Mouse (Mus musculus): Measurements from ENCODE around the gene Stox2. TPM values are rescaled to one million over a fixed set of nuclear protein-coding genes. Genes with fewer than 3 reads are reported as not detected.
A peak's percentile ranks its signal among the peaks of the same experiment; 100 is the strongest.

The Stox2 gene
- polyA plus RNA-seq, 1 experiment from 2014 or later = 7.4 TPM

DNA sequence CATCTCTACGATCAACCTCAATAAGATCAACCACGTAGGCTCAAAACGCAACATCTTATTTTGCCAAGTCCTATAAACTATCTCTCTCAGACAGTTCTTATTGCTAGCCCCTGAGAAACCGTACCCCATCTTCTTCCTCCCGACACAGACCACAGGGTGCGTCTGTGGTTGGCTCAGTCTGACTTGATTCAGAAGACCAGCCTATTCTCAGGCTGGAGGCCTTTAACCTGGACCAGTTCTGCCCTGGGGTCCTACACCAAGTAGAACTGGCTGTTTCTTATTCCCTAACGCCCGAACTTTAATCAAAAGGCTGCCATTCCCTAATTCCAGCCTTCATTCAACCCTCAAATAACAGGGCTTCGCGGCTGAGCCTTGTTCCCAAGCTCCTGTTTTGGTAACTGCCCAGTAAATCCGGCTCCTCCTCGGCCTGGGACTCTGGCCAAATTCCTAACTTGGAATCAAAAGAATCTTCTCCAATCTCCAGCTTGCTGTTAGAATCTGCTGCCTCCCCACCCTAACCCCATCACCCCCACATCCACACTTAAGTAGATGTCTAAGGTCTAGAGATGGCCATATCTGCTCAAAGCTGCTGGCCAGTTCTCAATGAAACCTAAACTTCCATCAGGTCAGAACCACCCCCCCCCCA, 91.5 kb downstream of the Stox2 start:
- Histone ChIP-seq H3K9me3 (ENCODE audit: low read length) (no peaks in the 10 kb centered on the region), H3K4me1 (ENCODE audit: insufficient read depth, low read depth, low read length) (peaks cover 4% of the 10 kb centered on the region; the same call in 1 of the 2 replicates), H3K27me3 (replicated peaks; ENCODE audit: insufficient read depth, low read length) (no peaks in the 10 kb centered on the region), H3K4me2 (replicated peaks; ENCODE audit: low read depth, low read length) (no peak overlapping the region), H3K27ac (ENCODE audit: low read length) (no peak overlapping the region), H3K36me3 (ENCODE audit: insufficient read depth, low read length) (no peaks in the 10 kb centered on the region), H3K4me3 (ENCODE audit: low read depth, low read length) (no peak overlapping the region), H3K9ac (replicated peaks; ENCODE audit: low read depth) (no peak overlapping the region)
- WGBS = 59% methylated on average over 12 of the region's 12 CpGs
- TF ChIP-seq EP300 (IDR thresholded peaks at IDR 0.05) (no peak), CTCF (IDR thresholded peaks at IDR 0.05) (no peak)
- ATAC-seq = peak; percentile 35; the same call in 1 of the 2 replicates
- DNase-seq (ENCODE audit: low spot score) = peak; percentile 71

DNA sequence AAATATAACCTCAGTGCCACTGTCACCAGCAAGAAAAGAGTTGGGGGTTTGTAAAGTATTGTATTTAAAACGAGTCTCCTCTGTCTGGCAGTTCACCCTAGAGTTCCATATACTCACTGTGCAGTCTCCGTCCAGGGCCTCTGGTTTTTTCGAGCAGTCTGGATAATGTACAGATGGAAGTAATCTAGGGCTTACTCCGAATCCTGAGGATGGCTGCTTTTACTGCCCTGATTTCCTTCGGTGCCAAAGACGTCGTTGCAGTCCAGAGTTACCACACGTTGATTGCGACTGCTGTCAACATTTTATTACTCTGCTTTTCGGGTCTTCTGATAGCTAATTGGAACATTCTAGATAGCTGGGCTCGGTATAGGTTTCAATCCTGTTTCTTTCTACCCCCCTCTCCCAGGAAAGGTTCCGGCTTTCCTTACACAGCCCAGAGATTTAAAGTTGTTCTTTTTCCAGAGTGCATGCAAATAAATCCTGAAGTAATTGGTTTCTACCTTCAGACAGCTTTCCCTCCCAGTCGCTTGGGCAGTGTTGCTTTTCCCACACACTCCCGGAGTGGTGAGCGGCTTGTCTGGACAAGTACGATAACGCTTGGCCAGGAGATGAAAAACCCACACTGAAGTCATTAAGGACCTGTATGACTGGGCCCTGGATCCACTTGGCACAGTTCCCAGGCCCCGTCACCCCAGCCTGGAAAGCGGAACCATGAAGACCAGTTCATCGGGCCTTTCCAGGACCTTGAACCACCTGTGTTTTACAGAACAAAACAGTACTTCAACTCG, 94.1 kb downstream of the Stox2 start:
- no peak overlapping the region for H3K4me2 ChIP-seq (replicated peaks; ENCODE audit: low read depth, low read length)
- DNase-seq (ENCODE audit: low spot score) = peak; percentile 31
- H3K9ac ChIP-seq (replicated peaks; ENCODE audit: low read depth) = no peak overlapping the region
- H3K9me3 ChIP-seq (ENCODE audit: low read length) = no peaks in the 10 kb centered on the region
- H3K4me3 ChIP-seq (ENCODE audit: low read depth, low read length) = no peak overlapping the region
- WGBS = 50% methylated on average over 21 of the region's 21 CpGs
- H3K27ac ChIP-seq (ENCODE audit: low read length) = no peak overlapping the region
- no peak for ATAC-seq
- peaks cover 4% of the 10 kb centered on the region; the same call in 1 of the 2 replicates for H3K4me1 ChIP-seq (ENCODE audit: insufficient read depth, low read depth, low read length)
- no peaks in the 10 kb centered on the region for H3K36me3 ChIP-seq (ENCODE audit: insufficient read depth, low read length)
- H3K27me3 ChIP-seq (replicated peaks; ENCODE audit: insufficient read depth, low read length) = no peaks in the 10 kb centered on the region
- TF ChIP-seq CTCF (IDR thresholded peaks at IDR 0.05) (no peak), EP300 (IDR thresholded peaks at IDR 0.05) (no peak)

DNA sequence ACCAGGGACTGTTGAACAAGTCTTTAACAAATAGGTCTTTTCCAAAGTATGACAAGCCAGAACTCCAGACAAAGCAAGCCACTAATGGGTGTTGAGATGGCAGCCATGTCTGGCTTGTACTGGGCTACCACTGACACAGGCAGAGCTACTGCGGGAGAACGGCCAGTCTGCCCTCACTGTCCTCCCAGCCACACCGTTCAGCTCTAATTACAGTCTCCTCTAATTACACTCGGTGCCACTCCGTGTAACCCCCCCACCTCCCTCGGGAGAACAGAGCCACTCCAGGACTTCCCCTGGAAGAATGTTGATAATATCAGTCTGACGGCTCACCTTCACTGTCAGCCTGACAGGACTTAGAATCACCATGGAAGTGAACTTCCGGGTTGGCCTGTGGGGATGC, 97.1 kb downstream of the Stox2 start:
- Histone ChIP-seq H3K9me3 (ENCODE audit: low read length) (no peaks in the 10 kb centered on the region), H3K27ac (ENCODE audit: low read length) (no peak overlapping the region), H3K9ac (replicated peaks; ENCODE audit: low read depth) (no peak overlapping the region), H3K4me3 (ENCODE audit: low read depth, low read length) (no peak overlapping the region), H3K4me2 (replicated peaks; ENCODE audit: low read depth, low read length) (no peak overlapping the region), H3K27me3 (replicated peaks; ENCODE audit: insufficient read depth, low read length) (no peaks in the 10 kb centered on the region), H3K4me1 (ENCODE audit: insufficient read depth, low read depth, low read length) (no peaks in the 10 kb centered on the region), H3K36me3 (ENCODE audit: insufficient read depth, low read length) (no peaks in the 10 kb centered on the region)
- ATAC-seq = no peak
- 42% methylated on average over 8 of the region's 8 CpGs for WGBS
- TF ChIP-seq CTCF (IDR thresholded peaks at IDR 0.05) (no peak), EP300 (IDR thresholded peaks at IDR 0.05) (no peak)
- DNase-seq (ENCODE audit: low spot score) = no peak

GRCm38 (mm10) chr8:47347809-47348208, 98.4 kb downstream of the Stox2 start:
- no peaks in the 10 kb centered on the region for H3K27me3 ChIP-seq (replicated peaks; ENCODE audit: insufficient read depth, low read length)
- DNase-seq (ENCODE audit: low spot score) (no peak), ATAC-seq (no peak)
- no peak overlapping the region for H3K9ac ChIP-seq (replicated peaks; ENCODE audit: low read depth)
- no peak overlapping the region for H3K4me2 ChIP-seq (replicated peaks; ENCODE audit: low read depth, low read length)
- no peaks in the 10 kb centered on the region for H3K36me3 ChIP-seq (ENCODE audit: insufficient read depth, low read length)
- H3K27ac ChIP-seq (ENCODE audit: low read length) = no peak overlapping the region
- WGBS = 42% methylated on average over 6 of the region's 6 CpGs
- TF ChIP-seq EP300 (IDR thresholded peaks at IDR 0.05) (no peak), CTCF (IDR thresholded peaks at IDR 0.05) (no peak)
- no peak overlapping the region for H3K4me3 ChIP-seq (ENCODE audit: low read depth, low read length)
- H3K9me3 ChIP-seq (ENCODE audit: low read length) = no peaks in the 10 kb centered on the region
- H3K4me1 ChIP-seq (ENCODE audit: insufficient read depth, low read depth, low read length) = no peaks in the 10 kb centered on the region

GRCm38 (mm10) chr8:47345772-47346103, 100.4 kb downstream of the Stox2 start:
- no peak overlapping the region for H3K4me2 ChIP-seq (replicated peaks; ENCODE audit: low read depth, low read length)
- H3K27ac ChIP-seq (ENCODE audit: low read length) = no peak overlapping the region
- DNase-seq (ENCODE audit: low spot score) (no peak), ATAC-seq (no peak)
- 92% methylated on average over 9 of the region's 9 CpGs for WGBS
- no peaks in the 10 kb centered on the region for H3K36me3 ChIP-seq (ENCODE audit: insufficient read depth, low read length)
- no peak overlapping the region for H3K4me3 ChIP-seq (ENCODE audit: low read depth, low read length)
- H3K4me1 ChIP-seq (ENCODE audit: insufficient read depth, low read depth, low read length) = no peaks in the 10 kb centered on the region
- no peaks in the 10 kb centered on the region for H3K27me3 ChIP-seq (replicated peaks; ENCODE audit: insufficient read depth, low read length)
- H3K9ac ChIP-seq (replicated peaks; ENCODE audit: low read depth) = no peak overlapping the region
- TF ChIP-seq CTCF (IDR thresholded peaks at IDR 0.05) = no peak
- no peak for TF ChIP-seq EP300 (IDR thresholded peaks at IDR 0.05)
- H3K9me3 ChIP-seq (ENCODE audit: low read length) = no peaks in the 10 kb centered on the region

DNA sequence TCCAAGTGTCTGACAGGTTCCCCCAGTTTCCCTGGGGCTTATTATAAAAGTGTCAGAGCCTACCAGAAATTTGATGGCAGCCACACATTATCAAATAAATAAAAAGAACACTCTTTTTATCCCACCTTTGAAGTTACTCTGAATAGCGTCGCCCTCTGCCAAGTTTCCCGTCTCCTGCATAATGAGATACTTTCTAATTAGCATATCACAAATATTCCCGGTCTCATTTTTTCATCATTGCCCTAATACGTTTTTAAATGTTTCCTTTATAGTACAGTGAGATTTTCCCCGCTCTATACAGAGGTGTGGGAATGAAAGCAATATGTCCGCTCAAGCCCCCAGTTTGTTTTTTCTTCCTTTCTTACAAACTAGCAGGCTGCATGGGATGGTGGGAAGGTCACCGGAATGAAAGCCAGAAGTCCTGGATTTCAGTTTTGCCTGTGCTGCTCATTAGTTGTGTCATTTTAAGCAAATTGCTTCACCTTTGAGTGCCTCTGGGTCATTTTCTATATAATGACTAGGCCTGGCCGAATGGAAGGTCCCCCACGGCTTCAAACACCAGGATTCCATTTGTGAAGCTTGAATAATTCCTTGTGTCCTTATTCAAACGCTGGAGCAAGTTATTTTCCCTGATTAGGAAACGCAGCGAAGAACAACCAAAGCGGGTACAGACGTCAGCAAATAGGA, 100.9 kb downstream of the Stox2 start:
- no peak for TF ChIP-seq CTCF (IDR thresholded peaks at IDR 0.05)
- TF ChIP-seq EP300 (IDR thresholded peaks at IDR 0.05) = no peak
- 61% methylated on average over 15 of the region's 15 CpGs for WGBS
- H3K9ac ChIP-seq (replicated peaks; ENCODE audit: low read depth) = no peak overlapping the region
- H3K4me1 ChIP-seq (ENCODE audit: insufficient read depth, low read depth, low read length) = no peaks in the 10 kb centered on the region
- no peak overlapping the region for H3K27ac ChIP-seq (ENCODE audit: low read length)
- peak; percentile 36 for DNase-seq (ENCODE audit: low spot score)
- no peaks in the 10 kb centered on the region for H3K9me3 ChIP-seq (ENCODE audit: low read length)
- H3K27me3 ChIP-seq (replicated peaks; ENCODE audit: insufficient read depth, low read length) = no peaks in the 10 kb centered on the region
- ATAC-seq = no peak
- no peak overlapping the region for H3K4me3 ChIP-seq (ENCODE audit: low read depth, low read length)
- H3K36me3 ChIP-seq (ENCODE audit: insufficient read depth, low read length) = no peaks in the 10 kb centered on the region
- no peak overlapping the region for H3K4me2 ChIP-seq (replicated peaks; ENCODE audit: low read depth, low read length)

Measured in lung, postnatal 0 days (tissue).